Mouse (Mus musculus) midbrain, embryonic 15.5 days (tissue): ENCODE data around the gene Pias3. TPM values are rescaled to one million over a fixed set of nuclear protein-coding genes. Genes with fewer than 3 reads are reported as not detected.
"Not testable (repeated sequence)": the region's sequence is repeated elsewhere in the genome, so short reads cannot be mapped to it uniquely, and the experiment has no call there.

ENCODE experiments used
- ATAC-seq: fragments of 200-750 bp; cut with Nextera tagmentation; replicated peaks from 2 replicates; pipeline ENCODE4 v1.8.0; 2017; ENCODE audit warnings: moderate TSS enrichment
- H3K27ac ChIP-seq: fragments of 300-500 bp; sonication (generic); 2 replicates; pipeline ENCODE4 v1.5.1; 2015; ENCODE audit warnings: mild to moderate bottlenecking, inconsistent platforms
- H3K27me3 ChIP-seq: fragments of 300-500 bp; sonication (generic); replicated peaks from 2 replicates; pipeline ENCODE4 v1.6.1; 2015; ENCODE audit warnings: inconsistent platforms
- H3K36me3 ChIP-seq: fragments of 300-500 bp; sonication (generic); replicated peaks from 2 replicates; pipeline ENCODE4 v1.6.1; 2015; ENCODE audit warnings: inconsistent platforms
- H3K4me1 ChIP-seq: fragments of 300-500 bp; sonication (generic); 2 replicates; pipeline ENCODE4 v1.6.1; 2015; ENCODE audit warnings: inconsistent platforms
- H3K4me2 ChIP-seq: fragments of 300-500 bp; sonication (generic); 2 replicates; pipeline ENCODE4 v1.6.1; 2015; ENCODE audit warnings: inconsistent platforms, mild to moderate bottlenecking, moderate library complexity
- H3K4me3 ChIP-seq: fragments of 300-500 bp; sonication (generic); 2 replicates; pipeline ENCODE4 v1.5.1; 2015; ENCODE audit warnings: mild to moderate bottlenecking, inconsistent platforms
- H3K9ac ChIP-seq: fragments of 300-500 bp; sonication (generic); 2 replicates; pipeline ENCODE4 v1.6.1; 2015; ENCODE audit warnings: mild to moderate bottlenecking, inconsistent platforms
- H3K9me3 ChIP-seq: fragments of 300-500 bp; sonication (generic); 2 replicates; pipeline ENCODE4 v1.6.1; 2016; ENCODE audit warnings: inconsistent platforms
- WGBS: fragments of 180-500 bp; shearing (Covaris S2); methylation state at CpG from one replicate; pipeline ENCODE4 v1.1.7; 2015; ENCODE audit warnings: mixed read lengths; 5-methylcytosine and 5-hydroxymethylcytosine counted together
- polyA plus RNA-seq: library from polyadenylated mRNA; unstranded; fragments of >200 nt; fragmentation: Nextera tagmentation; extraction: Ambion mirVana; gene quantifications from 2 replicates; pipeline ENCODE4 v1.2.1, GENCODE M21; 2015

The Pias3 gene
- polyA plus RNA-seq, 1 experiment from 2014 or later: 37.8 TPM

DNA sequence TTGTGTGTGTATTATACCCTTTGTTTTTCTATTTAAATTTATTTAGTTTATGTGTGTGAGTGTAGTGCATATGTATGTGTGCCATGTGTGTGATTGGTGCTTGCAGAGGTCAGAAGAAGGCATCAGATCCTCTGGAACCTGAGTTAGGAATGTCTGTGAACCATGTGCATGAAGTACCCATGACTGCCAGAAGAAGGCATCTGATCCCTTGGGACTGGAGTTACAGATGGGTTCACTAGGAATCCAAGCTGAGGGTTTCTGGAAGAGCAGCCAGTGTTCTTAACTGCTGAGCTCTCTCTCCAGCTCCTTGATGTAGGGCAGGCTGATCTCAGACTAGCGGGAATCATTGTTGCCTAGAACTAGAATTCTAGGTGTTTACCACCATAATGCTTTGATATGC, 41.8 kb downstream of the Pias3 start:
- Histone ChIP-seq H3K27me3 (no peaks in the 10 kb centered on the region), H3K36me3 (no peaks in the 10 kb centered on the region), H3K9ac (no peak overlapping the region), H3K9me3 (no peaks in the 10 kb centered on the region), H3K27ac (no peak overlapping the region), H3K4me1 (no peaks in the 10 kb centered on the region), H3K4me2 (no peak overlapping the region), H3K4me3 (no peak overlapping the region)
- no peak for ATAC-seq
- WGBS: 84% methylated on average over 1 of the region's 1 CpGs

DNA sequence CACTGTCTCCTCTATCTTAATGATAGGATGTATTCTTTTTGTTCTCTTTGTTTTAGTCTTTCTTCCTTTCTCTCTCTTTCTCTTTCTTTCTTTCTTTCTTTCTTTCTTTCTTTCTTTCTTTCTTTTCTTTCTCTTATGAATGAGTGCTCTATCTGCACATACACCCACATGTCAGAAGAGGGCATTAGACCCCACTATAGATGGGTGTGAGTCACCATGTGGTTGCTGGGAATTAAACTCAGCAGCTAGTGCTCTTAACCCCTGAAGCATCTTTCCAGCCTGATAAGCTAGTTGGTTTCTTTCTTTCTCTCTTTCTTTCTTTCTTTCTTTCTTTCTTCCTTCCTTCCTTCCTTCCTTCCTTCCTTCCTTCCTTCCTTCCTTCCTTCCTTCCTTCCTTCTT, 44.1 kb downstream of the Pias3 start:
- not testable (repeated sequence) for H3K4me1 ChIP-seq, H3K4me2 ChIP-seq, ATAC-seq, H3K9ac ChIP-seq, H3K36me3 ChIP-seq, H3K4me3 ChIP-seq, H3K9me3 ChIP-seq, H3K27ac ChIP-seq, H3K27me3 ChIP-seq

DNA sequence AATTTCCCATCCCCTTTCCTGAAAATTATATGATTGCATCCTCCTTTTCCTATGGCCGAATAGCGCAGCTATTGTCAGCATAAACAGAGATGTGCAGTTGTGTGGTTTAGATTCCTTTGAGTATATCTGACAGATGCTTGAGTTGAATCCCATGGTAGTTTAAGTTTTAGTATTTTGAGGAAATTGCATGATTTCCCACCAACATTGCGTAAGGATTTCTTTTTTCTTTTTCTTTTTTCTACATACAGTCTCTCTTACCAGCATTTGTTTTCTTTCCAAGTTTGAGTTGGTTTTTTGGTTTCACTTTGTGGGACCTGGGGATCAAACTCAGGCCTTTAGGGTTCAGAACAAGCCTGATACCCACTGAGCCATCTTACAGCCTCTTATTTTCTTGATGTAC, 48.2 kb downstream of the Pias3 start:
- 96% methylated on average over 3 of the region's 3 CpGs for WGBS
- Histone ChIP-seq H3K36me3 (no peaks in the 10 kb centered on the region), H3K4me2 (no peak overlapping the region), H3K27ac (no peak overlapping the region), H3K9me3 (no peaks in the 10 kb centered on the region), H3K27me3 (no peaks in the 10 kb centered on the region), H3K4me3 (no peak overlapping the region), H3K4me1 (no peaks in the 10 kb centered on the region), H3K9ac (no peak overlapping the region)
- ATAC-seq: no peak

DNA sequence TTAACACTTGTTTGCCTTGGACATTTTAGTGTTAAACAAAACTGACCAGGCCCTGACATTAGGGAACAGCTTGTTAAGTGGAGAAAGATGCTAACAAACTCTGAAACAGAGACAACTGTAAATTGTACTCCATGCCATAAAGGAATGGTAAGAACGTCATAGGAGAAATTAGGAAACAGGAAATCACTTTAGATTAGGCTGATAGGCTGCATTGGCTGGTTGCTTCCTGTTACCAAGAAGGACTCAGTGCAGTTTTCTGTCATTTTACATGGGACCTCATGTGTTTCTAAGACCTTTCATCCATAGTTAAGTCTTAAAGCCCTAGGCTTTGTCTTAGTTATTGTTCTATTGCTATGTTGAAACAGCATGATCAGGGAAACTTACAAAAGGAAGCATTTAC, 50.6 kb downstream of the Pias3 start:
- 85% methylated on average over 1 of the region's 1 CpGs for WGBS
- no peak for ATAC-seq
- Histone ChIP-seq H3K9ac (no peak overlapping the region), H3K36me3 (no peaks in the 10 kb centered on the region), H3K27ac (no peak overlapping the region), H3K4me2 (no peak overlapping the region), H3K4me3 (no peak overlapping the region), H3K9me3 (no peaks in the 10 kb centered on the region), H3K27me3 (no peaks in the 10 kb centered on the region), H3K4me1 (no peaks in the 10 kb centered on the region)

Other genes with a start within 250 kb of the Pias3 start
- not detected in 2 replicates for gene BC107364, start 244.1 kb upstream of the Pias3 start, polyA plus RNA-seq
- gene Hfe2, start 171.2 kb upstream of the Pias3 start, polyA plus RNA-seq: 1.2 and 1.4 TPM in 2 replicates
- gene Txnip, start 138.4 kb upstream of the Pias3 start, polyA plus RNA-seq: 52.0 TPM in 2 replicates
- gene Gm16253, start 119.4 kb upstream of the Pias3 start, polyA plus RNA-seq: 1.1 and 2.1 TPM in 2 replicates
- gene Polr3gl, start 102.2 kb upstream of the Pias3 start, polyA plus RNA-seq: 35.7 and 36.9 TPM in 2 replicates
- 15.0 and 16.7 TPM in 2 replicates for gene Ankrd34a, start 99.7 kb upstream of the Pias3 start, polyA plus RNA-seq
- gene Lix1l, start 95.2 kb upstream of the Pias3 start, polyA plus RNA-seq: 3.9 and 4.5 TPM in 2 replicates
- gene Rbm8a, start 66.5 kb upstream of the Pias3 start, polyA plus RNA-seq: 121 and 127 TPM in 2 replicates
- 58.7 and 58.8 TPM in 2 replicates for gene Pex11b, start 61.0 kb upstream of the Pias3 start, polyA plus RNA-seq
- 0.11 and 0.34 TPM in 2 replicates for gene Gm42957, start 60.9 kb upstream of the Pias3 start, polyA plus RNA-seq
- gene Itga10, start 50.8 kb upstream of the Pias3 start, polyA plus RNA-seq: 1.5 and 1.6 TPM in 2 replicates
- 2.1 TPM in 2 replicates for gene Ankrd35, start 26.3 kb upstream of the Pias3 start, polyA plus RNA-seq
- gene Nudt17, start 12.2 kb downstream of the Pias3 start, polyA plus RNA-seq: 13.5 and 15.4 TPM in 2 replicates
- gene Polr3c, start 31.2 kb downstream of the Pias3 start, polyA plus RNA-seq: 33.7 and 33.8 TPM in 2 replicates
- 67.1 and 73.4 TPM in 2 replicates for gene Rnf115, start 31.3 kb downstream of the Pias3 start, polyA plus RNA-seq
- 0.17 and 0.36 TPM in 2 replicates for gene Pdzk1, start 132.9 kb downstream of the Pias3 start, polyA plus RNA-seq
- gene Cd160, start 133.0 kb downstream of the Pias3 start, polyA plus RNA-seq: 0.19 and 0.22 TPM in 2 replicates
- gene Gja5, start 208.3 kb downstream of the Pias3 start, polyA plus RNA-seq: 3.1 and 4.7 TPM in 2 replicates
- gene Gpr89, start 209.0 kb downstream of the Pias3 start, polyA plus RNA-seq: 37.6 and 40.5 TPM in 2 replicates
- gene Gja8, start 229.6 kb downstream of the Pias3 start, polyA plus RNA-seq: 0.04 and 0.05 TPM in 2 replicates